Mouse (Mus musculus) G1E (cell line): Measurements from ENCODE around the gene Mlec. TPM values are rescaled to one million over a fixed set of nuclear protein-coding genes. Genes with fewer than 3 reads are reported as not detected.

Experiments
- ATAC-seq: 2 replicates; pipeline ENCODE4 v1.8.0; 2016; ENCODE audit warnings: mild to moderate bottlenecking; ENCODE audit not compliant: insufficient number of reproducible peaks, poor library complexity, low FRiP score, severe bottlenecking; ENCODE audit errors: extremely low read depth
- DNase-seq: peaks from one replicate; pipeline ENCODE4 v3.0.0; 2012; ENCODE audit warnings: low spot score
- H3K27me3 ChIP-seq: 2 replicates; pipeline ENCODE4 v1.6.1; 2012; ENCODE audit warnings: mild to moderate bottlenecking, low read length, inconsistent platforms; ENCODE audit not compliant: insufficient read depth
- H3K36me3 ChIP-seq: replicated peaks from 2 replicates; pipeline ENCODE3; 2012; ENCODE audit warnings: mild to moderate bottlenecking, inconsistent platforms
- H3K4me1 ChIP-seq: 2 replicates; pipeline ENCODE4 v1.6.1; 2012; ENCODE audit warnings: low read depth, low read length, inconsistent platforms, mixed read lengths; ENCODE audit not compliant: insufficient read depth
- H3K4me3 ChIP-seq: 2 replicates; pipeline ENCODE4 v1.5.1; 2012; ENCODE audit warnings: low read depth, mild to moderate bottlenecking, inconsistent platforms, low read length, moderate library complexity, mixed read lengths
- H3K9me3 ChIP-seq: replicated peaks from 2 replicates; pipeline ENCODE4 v1.6.1; 2012; ENCODE audit warnings: inconsistent platforms
- CTCF ChIP-seq: IDR thresholded peaks from 2 replicates; pipeline ENCODE4 v1.5.1; 2012; ENCODE audit warnings: low read depth, low read length, inconsistent platforms, mixed read lengths
- GATA1 ChIP-seq: IDR thresholded peaks from 2 replicates; pipeline ENCODE4 v1.6.1; 2012; ENCODE audit warnings: borderline replicate concordance, low read length, inconsistent platforms, mixed read lengths
- GATA2 ChIP-seq: IDR thresholded peaks from 2 replicates; pipeline ENCODE4 v1.6.1; 2012; ENCODE audit warnings: low read depth, low read length, inconsistent platforms, borderline replicate concordance
- POLR2AphosphoS5 ChIP-seq: IDR thresholded peaks from 2 replicates; pipeline ENCODE4 v1.6.1; 2012; ENCODE audit warnings: low read depth, low read length, inconsistent platforms; ENCODE audit not compliant: insufficient replicate concordance
- TAL1 ChIP-seq: conservative IDR thresholded peaks from 2 replicates; pipeline ENCODE4 v1.6.1; 2012; ENCODE audit warnings: low read depth, low read length, inconsistent platforms, mixed read lengths
- polyA plus RNA-seq: library from polyadenylated mRNA; stranded (reverse); fragments of >175 nt; gene quantifications from 2 replicates; pipeline ENCODE4 v1.2.3, GENCODE M21; 2012
- total RNA-seq, 2 experiments: library from RNA; stranded (forward) in 1 of 2; stranded (reverse) in 1 of 2; fragments of 200-1000 nt in 1 of 2; fragments of >200 nt in 1 of 2; fragmentation: Nextera tagmentation in 1 of 2; gene quantifications; 2 replicates each; pipeline ENCODE4 v1.2.3; 2014 to 2017

Mlec gene
- total and polyA plus RNA-seq, 3 experiments = 119 to 198 (median 191) TPM

GRCm38 (mm10) chr5:115102231-115102630 is 55.7 kb downstream of the Mlec start:
- Histone ChIP-seq H3K4me3 (no peak overlapping the region), H3K9me3 (no peaks in the 10 kb centered on the region), H3K27me3 (no peaks in the 10 kb centered on the region), H3K36me3 (peaks cover 71% of the 10 kb centered on the region), H3K4me1 (peaks cover 8% of the 10 kb centered on the region)
- DNase-seq (no peak), ATAC-seq (no peak)
- TF ChIP-seq GATA2 (no peak), GATA1 (no peak), TAL1 (no peak), POLR2AphosphoS5 (no peak), CTCF (no peak)

GRCm38 (mm10) chr5:115100473-115100872 is 57.5 kb downstream of the Mlec start:
- Histone ChIP-seq H3K4me3 (no peak overlapping the region), H3K9me3 (no peaks in the 10 kb centered on the region), H3K4me1 (peaks cover 9% of the 10 kb centered on the region), H3K36me3 (peaks cover 84% of the 10 kb centered on the region), H3K27me3 (no peaks in the 10 kb centered on the region)
- ATAC-seq (no peak), DNase-seq (no peak)
- TF ChIP-seq TAL1 = no peak
- TF ChIP-seq GATA1 = no peak
- no peak for TF ChIP-seq GATA2
- TF ChIP-seq POLR2AphosphoS5 = no peak
- no peak for TF ChIP-seq CTCF

GRCm38 (mm10) chr5:115099991-115100390 is 58.0 kb downstream of the Mlec start:
- H3K36me3 ChIP-seq = peaks cover 88% of the 10 kb centered on the region
- TF ChIP-seq TAL1 (no peak), CTCF (no peak), POLR2AphosphoS5 (no peak), GATA1 (no peak), GATA2 (no peak)
- no peaks in the 10 kb centered on the region for H3K9me3 ChIP-seq
- DNase-seq (no peak), ATAC-seq (no peak)
- H3K4me1 ChIP-seq = peaks cover 14% of the 10 kb centered on the region
- no peaks in the 10 kb centered on the region for H3K27me3 ChIP-seq
- H3K4me3 ChIP-seq = no peak overlapping the region

DNA sequence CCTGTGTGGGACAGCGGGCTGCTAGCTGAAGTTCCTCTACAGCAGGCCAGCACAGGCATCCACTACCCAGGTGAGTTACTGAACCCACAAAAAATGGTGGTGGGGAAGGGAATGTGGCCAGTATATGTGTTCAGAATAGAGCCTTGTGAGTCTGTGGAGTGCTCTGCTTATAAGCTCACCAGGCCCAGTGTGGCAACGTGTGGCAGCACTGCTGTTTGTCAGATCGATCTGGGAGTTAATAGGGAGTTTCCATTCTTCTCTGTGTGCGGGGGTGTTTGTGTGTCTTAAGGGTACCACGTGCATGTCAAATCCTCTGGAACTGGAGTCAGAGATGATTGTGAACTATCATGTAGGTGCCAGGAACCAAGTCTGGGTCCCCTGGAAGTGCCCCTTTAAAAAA is 58.4 kb downstream of the Mlec start:
- TF ChIP-seq POLR2AphosphoS5 (no peak), TAL1 (no peak), GATA1 (no peak), CTCF (no peak), GATA2 (no peak)
- Histone ChIP-seq H3K4me3 (no peak overlapping the region), H3K36me3 (peaks cover 92% of the 10 kb centered on the region), H3K4me1 (peaks cover 14% of the 10 kb centered on the region), H3K9me3 (no peaks in the 10 kb centered on the region), H3K27me3 (no peaks in the 10 kb centered on the region)
- DNase-seq (no peak), ATAC-seq (no peak)

DNA sequence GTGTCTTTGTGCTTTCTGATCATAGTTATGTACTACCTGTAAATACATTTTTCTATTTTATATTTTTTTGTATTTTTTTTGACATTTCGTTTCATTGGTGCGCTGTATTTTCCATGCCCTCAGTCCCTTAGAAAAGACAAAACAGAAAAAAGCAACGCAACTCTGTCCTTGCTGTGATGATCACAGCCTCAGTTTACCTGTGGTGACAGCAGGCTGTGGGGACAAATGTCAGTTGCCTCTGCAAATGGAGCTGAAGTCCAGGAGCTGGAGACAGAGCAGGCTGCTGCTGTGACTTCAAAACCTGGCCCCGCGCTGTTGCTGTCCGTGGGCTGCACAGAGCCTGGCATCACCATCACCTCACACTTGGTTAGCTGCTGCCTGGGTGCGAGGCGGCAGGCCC is 59.8 kb downstream of the Mlec start, which contains the start of gene Gm10401:
Gene Gm10401, minus strand, starts transcription at position 101 of the 400 bp plus-strand sequence.
- peaks cover 96% of the 10 kb centered on the region for H3K36me3 ChIP-seq
- TF ChIP-seq POLR2AphosphoS5 = no peak
- TF ChIP-seq TAL1 = no peak
- TF ChIP-seq CTCF = no peak
- TF ChIP-seq GATA2 = no peak
- TF ChIP-seq GATA1 = no peak

More for the DNA sequence above, 59.8 kb downstream of the Mlec start, which contains the start of gene Gm10401:
- Histone ChIP-seq H3K27me3 (no peaks in the 10 kb centered on the region), H3K4me1 (peaks cover 14% of the 10 kb centered on the region), H3K9me3 (no peaks in the 10 kb centered on the region), H3K4me3 (no peak within 1 kb of the TSS)
- no peak for ATAC-seq
- DNase-seq = no peak

Other genes with a start within 250 kb of the Mlec start
- gene Oasl1, start 234.9 kb downstream of the Mlec start, total RNA-seq (2014; fragmentation: Nextera tagmentation) = 6.8 and 21.9 TPM in 2 replicates
- gene Oasl1, start 234.9 kb downstream of the Mlec start, total RNA-seq (2017) = 4.2 and 5.4 TPM in 2 replicates
- gene Oasl1, start 234.9 kb downstream of the Mlec start, polyA plus RNA-seq = 14.0 and 18.0 TPM in 2 replicates
- 30.0 and 30.2 TPM in 2 replicates for gene 2210016L21Rik, start 216.0 kb downstream of the Mlec start, total RNA-seq (2014; fragmentation: Nextera tagmentation)
- gene 2210016L21Rik, start 216.0 kb downstream of the Mlec start, total RNA-seq (2017) = 31.7 and 34.3 TPM in 2 replicates
- gene 2210016L21Rik, start 216.0 kb downstream of the Mlec start, polyA plus RNA-seq = 36.5 and 38.7 TPM in 2 replicates
- gene Hnf1a, start 187.1 kb downstream of the Mlec start, total RNA-seq (2014; fragmentation: Nextera tagmentation) = not detected in 2 replicates
- 0.38 TPM in 1 of 2 replicates, not detected in the other for gene Hnf1a, start 187.1 kb downstream of the Mlec start, total RNA-seq (2017)
- 0.02 TPM in 1 of 2 replicates, not detected in the other for gene Hnf1a, start 187.1 kb downstream of the Mlec start, polyA plus RNA-seq
- gene Sppl3, start 147.0 kb downstream of the Mlec start, total RNA-seq (2014; fragmentation: Nextera tagmentation) = 53.9 and 69.2 TPM in 2 replicates
- gene Sppl3, start 147.0 kb downstream of the Mlec start, total RNA-seq (2017) = 31.8 and 35.9 TPM in 2 replicates
- gene Sppl3, start 147.0 kb downstream of the Mlec start, polyA plus RNA-seq = 29.5 and 33.9 TPM in 2 replicates
- gene Gm10401, start 59.9 kb downstream of the Mlec start, total RNA-seq (2014; fragmentation: Nextera tagmentation) = not detected in 2 replicates
- gene Gm10401, start 59.9 kb downstream of the Mlec start, total RNA-seq (2017) = 0.46 and 0.49 TPM in 2 replicates
- gene Gm10401, start 59.9 kb downstream of the Mlec start, polyA plus RNA-seq = not detected in 2 replicates
- 23.4 and 28.1 TPM in 2 replicates for gene Acads, start 38.8 kb downstream of the Mlec start, total RNA-seq (2014; fragmentation: Nextera tagmentation)
- gene Acads, start 38.8 kb downstream of the Mlec start, total RNA-seq (2017) = 23.0 and 26.3 TPM in 2 replicates
- 62.6 and 63.4 TPM in 2 replicates for gene Acads, start 38.8 kb downstream of the Mlec start, polyA plus RNA-seq
- gene Unc119b, start 23.2 kb downstream of the Mlec start, total RNA-seq (2014; fragmentation: Nextera tagmentation) = 12.2 and 12.5 TPM in 2 replicates
- 14.3 and 16.0 TPM in 2 replicates for gene Unc119b, start 23.2 kb downstream of the Mlec start, total RNA-seq (2017)
- 32.8 and 32.9 TPM in 2 replicates for gene Unc119b, start 23.2 kb downstream of the Mlec start, polyA plus RNA-seq
- gene Cabp1, start 36.2 kb upstream of the Mlec start, total RNA-seq (2014; fragmentation: Nextera tagmentation) = not detected in 2 replicates
- 0.06 and 0.27 TPM in 2 replicates for gene Cabp1, start 36.2 kb upstream of the Mlec start, total RNA-seq (2017)
- gene Cabp1, start 36.2 kb upstream of the Mlec start, polyA plus RNA-seq = not detected in 2 replicates
- gene Pop5, start 77.7 kb upstream of the Mlec start, total RNA-seq (2014; fragmentation: Nextera tagmentation) = 24.2 and 25.5 TPM in 2 replicates
- 61.2 and 82.5 TPM in 2 replicates for gene Pop5, start 77.7 kb upstream of the Mlec start, total RNA-seq (2017)
- gene Pop5, start 77.7 kb upstream of the Mlec start, polyA plus RNA-seq = 18.6 and 28.3 TPM in 2 replicates
- gene Rnf10, start 114.7 kb upstream of the Mlec start, total RNA-seq (2014; fragmentation: Nextera tagmentation) = 59.7 and 87.3 TPM in 2 replicates
- gene Rnf10, start 114.7 kb upstream of the Mlec start, total RNA-seq (2017) = 56.9 and 57.3 TPM in 2 replicates
- 201 and 202 TPM in 2 replicates for gene Rnf10, start 114.7 kb upstream of the Mlec start, polyA plus RNA-seq
- 41.1 and 42.9 TPM in 2 replicates for gene Coq5, start 121.5 kb upstream of the Mlec start, total RNA-seq (2014; fragmentation: Nextera tagmentation)
- 51.6 and 56.9 TPM in 2 replicates for gene Coq5, start 121.5 kb upstream of the Mlec start, total RNA-seq (2017)
- gene Coq5, start 121.5 kb upstream of the Mlec start, polyA plus RNA-seq = 23.4 and 25.0 TPM in 2 replicates
- 1,458 and 1,815 TPM in 2 replicates for gene Dynll1, start 142.8 kb upstream of the Mlec start, total RNA-seq (2014; fragmentation: Nextera tagmentation)
- gene Dynll1, start 142.8 kb upstream of the Mlec start, total RNA-seq (2017) = 554 and 587 TPM in 2 replicates
- gene Dynll1, start 142.8 kb upstream of the Mlec start, polyA plus RNA-seq = 445 and 449 TPM in 2 replicates
- 38.1 and 47.6 TPM in 2 replicates for gene Srsf9, start 169.0 kb upstream of the Mlec start, total RNA-seq (2014; fragmentation: Nextera tagmentation)
- 88.0 and 111 TPM in 2 replicates for gene Srsf9, start 169.0 kb upstream of the Mlec start, total RNA-seq (2017)
- 114 and 127 TPM in 2 replicates for gene Srsf9, start 169.0 kb upstream of the Mlec start, polyA plus RNA-seq
- 90.0 and 96.0 TPM in 2 replicates for gene Gatc, start 183.0 kb upstream of the Mlec start, total RNA-seq (2014; fragmentation: Nextera tagmentation)
- gene Gatc, start 183.0 kb upstream of the Mlec start, total RNA-seq (2017) = 5.6 and 8.6 TPM in 2 replicates
- 11.7 and 13.9 TPM in 2 replicates for gene Gatc, start 183.0 kb upstream of the Mlec start, polyA plus RNA-seq
- 27.8 and 31.8 TPM in 2 replicates for gene Triap1, start 183.0 kb upstream of the Mlec start, total RNA-seq (2014; fragmentation: Nextera tagmentation)
- 45.5 and 47.0 TPM in 2 replicates for gene Triap1, start 183.0 kb upstream of the Mlec start, total RNA-seq (2017)
- gene Triap1, start 183.0 kb upstream of the Mlec start, polyA plus RNA-seq = 5.3 and 14.1 TPM in 2 replicates
- 312 and 362 TPM in 2 replicates for gene Cox6a1, start 190.8 kb upstream of the Mlec start, total RNA-seq (2014; fragmentation: Nextera tagmentation)
- gene Cox6a1, start 190.8 kb upstream of the Mlec start, total RNA-seq (2017) = 143 and 153 TPM in 2 replicates
- gene Cox6a1, start 190.8 kb upstream of the Mlec start, polyA plus RNA-seq = 1,989 and 2,415 TPM in 2 replicates